Mouse (Mus musculus): ENCODE results near the gene Gm18336. TPM values are rescaled to one million over a fixed set of nuclear protein-coding genes. Genes with fewer than 3 reads are reported as not detected.

Gm18336 gene
- polyA plus RNA-seq, 1 experiment from 2014 or later = not detected

DNA sequence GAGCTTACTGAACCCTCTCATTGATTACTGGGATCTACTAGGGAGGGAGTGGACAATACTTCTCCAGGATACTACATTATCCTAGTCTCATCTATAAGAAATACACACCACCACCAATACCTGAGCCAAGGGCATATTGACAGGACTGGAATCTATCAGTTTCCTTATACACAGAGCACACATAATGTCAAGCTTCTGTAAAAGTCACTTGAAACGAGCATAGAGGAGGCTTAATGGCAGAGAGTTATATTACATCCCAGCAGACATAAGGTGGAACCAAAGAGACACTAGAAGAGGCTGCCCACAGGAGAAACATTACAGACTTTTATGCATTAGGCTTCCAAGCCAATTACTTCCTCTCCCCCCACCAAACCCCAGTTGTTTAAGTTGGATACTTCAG, 13.6 kb downstream of the Gm18336 start:
- no peaks in the 10 kb centered on the region for H3K36me3 ChIP-seq

DNA sequence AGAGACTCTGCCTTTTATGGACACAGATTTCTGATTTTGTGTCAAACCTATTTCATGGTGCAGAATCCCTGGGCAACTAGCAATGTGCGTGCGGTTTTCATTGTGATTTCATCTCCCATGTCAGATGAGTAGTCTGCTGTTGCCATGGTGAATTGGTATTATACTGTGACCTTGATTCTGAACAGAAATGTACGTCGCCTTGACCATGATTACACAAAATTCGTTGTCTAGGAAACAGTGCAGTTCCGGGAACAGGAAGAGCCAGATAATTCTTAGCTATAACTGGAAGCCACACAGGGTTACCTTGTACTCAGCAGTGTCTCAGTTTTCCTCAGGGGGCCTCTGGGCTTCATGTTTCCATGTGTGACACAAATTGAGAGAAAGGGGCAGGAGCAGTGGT, 14.1 kb downstream of the Gm18336 start:
- no peak overlapping the region for H3K4me2 ChIP-seq
- no peaks in the 10 kb centered on the region for H3K36me3 ChIP-seq
- no peak overlapping the region for H3K27ac ChIP-seq (ENCODE audit: poor library complexity, severe bottlenecking)
- ATAC-seq (ENCODE audit: insufficient number of reproducible peaks, low FRiP score) = no peak
- H3K4me1 ChIP-seq (replicated peaks) = no peaks in the 10 kb centered on the region
- H3K9ac ChIP-seq = no peak overlapping the region
- H3K9me3 ChIP-seq (replicated peaks) = no peaks in the 10 kb centered on the region
- no peak overlapping the region for H3K4me3 ChIP-seq
- WGBS = 74% methylated on average over 6 of the region's 6 CpGs
- no peaks in the 10 kb centered on the region for H3K27me3 ChIP-seq (replicated peaks)

More for the DNA sequence above, 13.6 kb downstream of the Gm18336 start:
- no peaks in the 10 kb centered on the region for H3K27me3 ChIP-seq (replicated peaks)
- no peak overlapping the region for H3K27ac ChIP-seq (ENCODE audit: poor library complexity, severe bottlenecking)
- no peak overlapping the region for H3K4me2 ChIP-seq
- no peaks in the 10 kb centered on the region for H3K4me1 ChIP-seq (replicated peaks)
- H3K9ac ChIP-seq = no peak overlapping the region
- 18% methylated on average over 1 of the region's 1 CpGs for WGBS
- no peaks in the 10 kb centered on the region for H3K9me3 ChIP-seq (replicated peaks)
- H3K4me3 ChIP-seq = no peak overlapping the region
- no peak for ATAC-seq (ENCODE audit: insufficient number of reproducible peaks, low FRiP score)

DNA sequence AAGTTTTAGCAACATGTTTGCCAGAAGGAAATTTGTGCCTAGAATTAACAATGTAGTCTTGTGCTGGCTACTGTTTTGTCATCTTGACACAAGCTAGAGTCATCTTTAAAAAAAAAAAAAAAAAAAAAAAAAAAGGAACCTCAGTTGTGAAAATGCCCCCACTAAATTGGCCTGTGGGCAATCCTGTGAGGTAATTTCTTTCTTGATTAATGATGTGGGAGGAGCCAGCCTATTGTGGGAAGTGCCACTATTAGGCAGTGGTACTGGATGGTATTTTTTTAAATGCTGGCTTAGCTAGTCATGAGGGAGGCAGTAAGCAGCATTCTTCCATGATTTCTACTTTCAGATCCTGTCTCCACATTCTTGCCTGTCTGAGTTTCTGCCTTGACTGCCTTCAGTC, 35.2 kb downstream of the Gm18336 start:
- Histone ChIP-seq H3K4me3 (no peak overlapping the region), H3K9ac (no peak overlapping the region), H3K9me3 (replicated peaks) (no peaks in the 10 kb centered on the region), H3K27ac (ENCODE audit: poor library complexity, severe bottlenecking) (no peak overlapping the region), H3K36me3 (0 out of 2 replicates have a peak, but pooled peaks cover 5% of the 10 kb centered on the region), H3K4me1 (replicated peaks) (no peaks in the 10 kb centered on the region), H3K4me2 (no peak overlapping the region), H3K27me3 (replicated peaks) (no peaks in the 10 kb centered on the region)
- ATAC-seq (ENCODE audit: insufficient number of reproducible peaks, low FRiP score) = no peak

DNA sequence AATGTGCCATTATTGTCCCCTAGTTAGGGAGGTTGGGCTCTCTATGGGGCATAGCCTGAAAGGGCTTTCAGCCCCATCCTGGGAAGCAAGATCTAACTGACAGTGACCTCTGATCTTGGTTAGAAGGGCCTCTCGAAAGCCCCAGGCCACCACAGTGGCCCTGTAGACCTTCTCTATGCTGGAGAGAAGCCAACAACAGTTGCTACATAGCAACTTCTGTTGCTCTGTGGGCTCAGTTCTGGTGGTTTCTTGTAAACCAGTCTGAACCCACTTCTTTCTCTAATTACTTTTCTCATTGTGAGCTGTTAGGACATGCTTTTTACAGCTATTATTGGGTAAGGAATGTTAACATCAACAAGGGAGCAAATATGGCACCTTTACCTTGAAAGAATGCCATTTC, 41.8 kb downstream of the Gm18336 start:
- Histone ChIP-seq H3K27me3 (replicated peaks) (no peaks in the 10 kb centered on the region), H3K9ac (no peak overlapping the region), H3K9me3 (replicated peaks) (peaks cover 13% of the 10 kb centered on the region), H3K4me2 (no peak overlapping the region), H3K36me3 (peaks cover 55% of the 10 kb centered on the region), H3K4me3 (no peak overlapping the region), H3K27ac (ENCODE audit: poor library complexity, severe bottlenecking) (no peak overlapping the region), H3K4me1 (replicated peaks) (no peaks in the 10 kb centered on the region)
- ATAC-seq (ENCODE audit: insufficient number of reproducible peaks, low FRiP score) = no peak
- 76% methylated on average over 1 of the region's 1 CpGs for WGBS

DNA sequence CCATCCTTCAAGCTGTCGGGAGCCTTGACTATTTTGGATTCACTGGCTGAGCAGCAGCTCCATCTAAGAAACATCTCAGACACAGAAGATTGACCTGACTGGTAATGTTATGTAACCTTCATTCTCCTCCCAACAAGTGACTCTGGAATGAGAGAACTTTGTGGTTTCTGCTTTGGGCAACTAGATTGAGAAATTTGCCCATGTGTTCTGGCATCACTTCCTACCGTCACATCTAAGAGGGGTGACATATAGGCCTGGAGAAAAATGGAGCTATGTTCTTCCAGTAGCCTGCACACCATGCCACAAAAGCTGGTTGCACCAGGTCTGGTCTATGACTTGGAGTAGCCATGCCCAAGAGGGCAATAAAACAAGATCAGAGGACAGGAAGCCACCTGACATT, 42.4 kb downstream of the Gm18336 start:
- 84% methylated on average over 2 of the region's 2 CpGs for WGBS

More for the DNA sequence above, 42.4 kb downstream of the Gm18336 start:
- Histone ChIP-seq H3K9me3 (replicated peaks) (peaks cover 13% of the 10 kb centered on the region), H3K36me3 (peaks cover 60% of the 10 kb centered on the region), H3K4me3 (no peak overlapping the region), H3K9ac (no peak overlapping the region), H3K4me1 (replicated peaks) (no peaks in the 10 kb centered on the region), H3K27ac (ENCODE audit: poor library complexity, severe bottlenecking) (no peak overlapping the region), H3K27me3 (replicated peaks) (no peaks in the 10 kb centered on the region), H3K4me2 (no peak overlapping the region)
- no peak for ATAC-seq (ENCODE audit: insufficient number of reproducible peaks, low FRiP score)

Other genes with a start within 250 kb of the Gm18336 start
- not detected in 2 replicates for gene Xlr5b, start 249.9 kb downstream of the Gm18336 start, polyA plus RNA-seq (2016; fragmentation: Nextera tagmentation; extraction: Ambion mirVana)
- gene DXBay18, start 249.3 kb downstream of the Gm18336 start, polyA plus RNA-seq (2016; fragmentation: Nextera tagmentation; extraction: Ambion mirVana) = not detected in 2 replicates
- not detected in 2 replicates for gene Spin2d, start 221.7 kb downstream of the Gm18336 start, polyA plus RNA-seq (2016; fragmentation: Nextera tagmentation; extraction: Ambion mirVana)
- 7.3 and 7.6 TPM in 2 replicates for gene Xlr3b, start 206.5 kb downstream of the Gm18336 start, polyA plus RNA-seq (2016; fragmentation: Nextera tagmentation; extraction: Ambion mirVana)
- gene Xlr4b, start 184.4 kb downstream of the Gm18336 start, polyA plus RNA-seq (2016; fragmentation: Nextera tagmentation; extraction: Ambion mirVana) = 0.96 and 1.2 TPM in 2 replicates
- gene F8a, start 170.4 kb downstream of the Gm18336 start, polyA plus RNA-seq (2016; fragmentation: Nextera tagmentation; extraction: Ambion mirVana) = 10.9 and 11.1 TPM in 2 replicates
- gene Xlr4c, start 155.6 kb downstream of the Gm18336 start, polyA plus RNA-seq (2016; fragmentation: Nextera tagmentation; extraction: Ambion mirVana) = 0.36 TPM in 2 replicates
- gene Xlr3c, start 133.3 kb downstream of the Gm18336 start, polyA plus RNA-seq (2016; fragmentation: Nextera tagmentation; extraction: Ambion mirVana) = not detected in 2 replicates
- gene Xlr5a, start 105.8 kb downstream of the Gm18336 start, polyA plus RNA-seq (2016; fragmentation: Nextera tagmentation; extraction: Ambion mirVana) = not detected in 2 replicates
- gene Xlr5c, start 105.8 kb downstream of the Gm18336 start, polyA plus RNA-seq (2016; fragmentation: Nextera tagmentation; extraction: Ambion mirVana) = not detected in 2 replicates
- not detected in 2 replicates for gene Gm45015, start 61.9 kb downstream of the Gm18336 start, polyA plus RNA-seq (2016; fragmentation: Nextera tagmentation; extraction: Ambion mirVana)
- 14.3 and 17.5 TPM in 2 replicates for gene Zfp275, start 56.1 kb downstream of the Gm18336 start, polyA plus RNA-seq (2016; fragmentation: Nextera tagmentation; extraction: Ambion mirVana)
- gene Zfp92, start 12.4 kb upstream of the Gm18336 start, polyA plus RNA-seq (2016; fragmentation: Nextera tagmentation; extraction: Ambion mirVana) = not detected in 2 replicates
- gene Trex2, start 36.6 kb upstream of the Gm18336 start, polyA plus RNA-seq (2016; fragmentation: Nextera tagmentation; extraction: Ambion mirVana) = not detected in 2 replicates
- gene Haus7, start 60.3 kb upstream of the Gm18336 start, polyA plus RNA-seq (2016; fragmentation: Nextera tagmentation; extraction: Ambion mirVana) = 61.4 and 63.0 TPM in 2 replicates
- 71.9 and 72.9 TPM in 2 replicates for gene Bgn, start 84.9 kb upstream of the Gm18336 start, polyA plus RNA-seq (2016; fragmentation: Nextera tagmentation; extraction: Ambion mirVana)
- 0.41 and 0.48 TPM in 2 replicates for gene Atp2b3, start 104.3 kb upstream of the Gm18336 start, polyA plus RNA-seq (2016; fragmentation: Nextera tagmentation; extraction: Ambion mirVana)
- 9.8 and 10.3 TPM in 2 replicates for gene Dusp9, start 240.7 kb upstream of the Gm18336 start, polyA plus RNA-seq (2016; fragmentation: Nextera tagmentation; extraction: Ambion mirVana)